Mouse (Mus musculus) T-helper 17 cell (primary cell): ENCODE results near the gene Sorbs1.

Source experiments
- in situ Hi-C, 2 experiments: fragments of 300-600 bp; cut with MboI, MseI; formaldehyde crosslinking; loops; 1 replicate in 1 of 2; 2 replicates in 1 of 2; pipeline ENCODE4 v1.15.1; 2025; ENCODE audit warnings: high pct_unique_total_duplicates in 2 of 2

Gene Sorbs1

GRCm38 (mm10) chr19:40380005-40380404, 133.6 kb downstream of the Sorbs1 start:
- in situ Hi-C loops = no loop called here

GRCm38 (mm10) chr19:40379081-40379480, 134.5 kb downstream of the Sorbs1 start:
- in situ Hi-C loops = no loop called here

GRCm38 (mm10) chr19:40377632-40378031, 135.9 kb downstream of the Sorbs1 start:
- in situ Hi-C loops = no loop called here

- in situ Hi-C loops = no loop called here
These were observed 136.9 kb downstream of the Sorbs1 start for GRCm38 (mm10) chr19:40376566-40377281.

- in situ Hi-C loops = no loop called here
These were observed 138.9 kb downstream of the Sorbs1 start for GRCm38 (mm10) chr19:40374720-40375119.

GRCm38 (mm10) chr19:40372679-40373078, 140.9 kb downstream of the Sorbs1 start:
- in situ Hi-C loops = no loop called here

- in situ Hi-C loops = no loop called here
These were observed 141.7 kb downstream of the Sorbs1 start for GRCm38 (mm10) chr19:40371866-40372265.

GRCm38 (mm10) chr19:40369852-40370811, 143.4 kb downstream of the Sorbs1 start:
- in situ Hi-C loops = loop anchor here in 1 of 2 experiments (5.0 kb wide), 1 partner anchor 98 kb away; the partner anchor contains the start of gene Pdlim1

GRCm38 (mm10) chr19:40368517-40368916, 145.1 kb downstream of the Sorbs1 start:
- in situ Hi-C loops = loop anchor here in 1 of 2 experiments (5.0 kb wide), 1 partner anchor 96 kb away; the partner anchor contains the start of gene Pdlim1

GRCm38 (mm10) chr19:40366163-40366941, 147.2 kb downstream of the Sorbs1 start:
- in situ Hi-C loops = loop anchor here in 1 of 2 experiments (5.0 kb wide), 1 partner anchor 94 kb away; the partner anchor contains the start of gene Pdlim1

- in situ Hi-C loops = loop anchor here in 1 of 2 experiments (5.0 kb wide), 1 partner anchor 93 kb away; the partner anchor contains the start of gene Pdlim1
These were observed 148.4 kb downstream of the Sorbs1 start for GRCm38 (mm10) chr19:40365137-40365536.

- in situ Hi-C loops = no loop called here
These were observed 150.1 kb downstream of the Sorbs1 start for GRCm38 (mm10) chr19:40363447-40363846.

GRCm38 (mm10) chr19:40362203-40362865, 151.2 kb downstream of the Sorbs1 start:
- in situ Hi-C loops = no loop called here

GRCm38 (mm10) chr19:40359712-40360394, 153.7 kb downstream of the Sorbs1 start:
- in situ Hi-C loops = no loop called here

GRCm38 (mm10) chr19:40356536-40357522, 156.8 kb downstream of the Sorbs1 start:
- in situ Hi-C loops = no loop called here

GRCm38 (mm10) chr19:40355075-40355474, 158.5 kb downstream of the Sorbs1 start:
- in situ Hi-C loops = no loop called here

GRCm38 (mm10) chr19:40352006-40352405, 161.6 kb downstream of the Sorbs1 start:
- in situ Hi-C loops = no loop called here

GRCm38 (mm10) chr19:40350835-40351234, 162.7 kb downstream of the Sorbs1 start:
- in situ Hi-C loops = no loop called here
